Mouse (Mus musculus) embryonic fibroblast, embryonic 13.5 days (primary cell): ENCODE results near the gene Syde2.

Experiments used
- CTCF ChIP-seq: IDR thresholded peaks from 2 replicates; pipeline ENCODE4 v1.5.1; 2011; ENCODE audit warnings: mild to moderate bottlenecking, control low read depth, low read length, moderate library complexity, borderline replicate concordance; ENCODE audit not compliant: insufficient read depth
- POLR2A ChIP-seq: IDR thresholded peaks from 2 replicates; pipeline ENCODE4 v1.6.1; 2011; ENCODE audit warnings: low read depth, mild to moderate bottlenecking, control low read depth, low read length, moderate library complexity

- TF ChIP-seq POLR2A = no peak
- no peak for TF ChIP-seq CTCF
These were observed 34.7 kb upstream of the Syde2 start for GRCm38 (mm10) chr3:145952945-145953344.
